Mouse (Mus musculus) bone marrow, adult 2 months (tissue): ENCODE results near the gene Adgra1.

Source experiments
- CTCF ChIP-seq: fragments of 200-500 bp; IDR thresholded peaks from 2 replicates; pipeline ENCODE4 v1.5.1; 2011; ENCODE audit warnings: low read length, control low read depth; ENCODE audit not compliant: control insufficient read depth, insufficient read depth
- POLR2A ChIP-seq: fragments of 200-500 bp; IDR thresholded peaks from 2 replicates; pipeline ENCODE4 v1.6.1; 2011; ENCODE audit warnings: low read depth, mild to moderate bottlenecking, control low read depth, low read length, borderline replicate concordance; ENCODE audit not compliant: control insufficient read depth

DNA sequence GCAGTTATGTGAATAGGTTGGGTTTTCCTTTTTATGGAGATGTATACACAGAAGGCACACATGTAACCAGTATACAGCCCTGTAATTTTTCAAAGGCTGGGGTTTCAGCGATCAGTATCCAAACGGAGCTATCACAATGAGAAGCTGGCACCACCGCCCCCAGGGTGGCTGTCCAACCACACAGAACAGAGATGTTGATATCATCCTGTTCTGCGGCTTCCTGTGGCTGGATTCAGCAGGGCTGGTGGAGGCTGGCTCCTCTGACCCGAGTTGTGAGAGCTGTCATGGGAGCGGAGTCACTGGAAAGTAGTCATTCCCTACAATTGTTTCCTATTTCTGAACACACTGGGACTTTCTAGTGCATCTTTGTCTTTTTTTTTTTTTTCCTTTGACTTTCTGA lies 71.3 kb downstream of the Adgra1 start:
- TF ChIP-seq POLR2A: no peak
- TF ChIP-seq CTCF: no peak
